Mouse (Mus musculus) hindbrain, postnatal 0 days (tissue): ENCODE results near the gene Olfr670. TPM values are rescaled to one million over a fixed set of nuclear protein-coding genes. Genes with fewer than 3 reads are reported as not detected.
"Not testable (repeated sequence)": the region's sequence is repeated elsewhere in the genome, so short reads cannot be mapped to it uniquely, and the experiment has no call there.

Source experiments
- ATAC-seq: fragments of 200-750 bp; cut with Nextera tagmentation; 2 replicates; pipeline ENCODE4 v1.8.0; 2017; ENCODE audit warnings: mild to moderate bottlenecking, moderate TSS enrichment, moderate library complexity
- DNase-seq: peaks from one replicate; pipeline ENCODE4 v3.0.0-alpha.2; 2015; ENCODE audit warnings: low spot score
- H3K27ac ChIP-seq: fragments of 300-500 bp; sonication (generic); 2 replicates; pipeline ENCODE4 v1.5.1; 2014; ENCODE audit warnings: mild to moderate bottlenecking
- H3K27me3 ChIP-seq: fragments of 300-500 bp; sonication (generic); 2 replicates; pipeline ENCODE4 v1.6.1; 2014; ENCODE audit warnings: low read length, mixed read lengths; ENCODE audit not compliant: insufficient read depth
- H3K36me3 ChIP-seq: fragments of 300-500 bp; sonication (generic); 2 replicates; pipeline ENCODE4 v1.6.1; 2014; ENCODE audit warnings: low read length, mixed read lengths; ENCODE audit not compliant: insufficient read depth
- H3K4me1 ChIP-seq: fragments of 300-500 bp; sonication (generic); 2 replicates; pipeline ENCODE4 v1.6.1; 2014; ENCODE audit warnings: antibody characterized with exemption, low read length, mixed read lengths; ENCODE audit not compliant: insufficient read depth
- H3K4me2 ChIP-seq: fragments of 300-500 bp; sonication (generic); 2 replicates; pipeline ENCODE4 v1.6.1; 2014; ENCODE audit warnings: low read depth, mild to moderate bottlenecking, low read length, moderate library complexity, mixed read lengths
- H3K4me3 ChIP-seq: fragments of 300-500 bp; sonication (generic); 2 replicates; pipeline ENCODE4 v1.5.1; 2014; ENCODE audit warnings: low read length
- H3K9ac ChIP-seq: fragments of 300-500 bp; sonication (generic); replicated peaks from 2 replicates; pipeline ENCODE4 v1.6.1; 2014; ENCODE audit warnings: mild to moderate bottlenecking, low read length, moderate library complexity, mixed read lengths
- H3K9me3 ChIP-seq: fragments of 300-500 bp; sonication (generic); 2 replicates; pipeline ENCODE4 v1.6.1; 2016; ENCODE audit warnings: low read length, mixed read lengths
- CTCF ChIP-seq: IDR thresholded peaks from 2 replicates; pipeline ENCODE4 v1.5.1; 2016; ENCODE audit warnings: antibody characterized with exemption, control low read depth, low read depth
- WGBS: fragments of 180-500 bp; shearing (Covaris S2); extraction: QIAGEN DNeasy Blood & Tissue Kit; methylation state at CpG from one replicate; pipeline ENCODE4 v1.1.7; 2014; 5-methylcytosine and 5-hydroxymethylcytosine counted together
- polyA plus RNA-seq: library from polyadenylated mRNA; unstranded; fragments of >200 nt; fragmentation: Nextera tagmentation; extraction: Ambion mirVana; gene quantifications from 2 replicates; pipeline ENCODE4 v1.2.1, GENCODE M21; 2015
- total RNA-seq: library from RNA; depleted of rRNA; stranded (reverse); fragments of >200 nt; gene quantifications from 2 replicates; pipeline ENCODE4 v1.2.3, GENCODE M21; 2014; rRNA removed

Gene Olfr670
- not detected in 2 replicates for total RNA-seq
- not detected in 2 replicates for polyA plus RNA-seq

GRCm38 (mm10) chr7:104962520-104962919 is at the start of gene Olfr670:
Gene Olfr670 (minus strand): TSS chr7:104962620.
- ATAC-seq = no peak
- TF ChIP-seq CTCF = no peak
- DNase-seq = no peak
- Histone ChIP-seq H3K4me1 (no peaks in the 10 kb centered on the region), H3K27ac (no peak within 1 kb of the TSS), H3K36me3 (no peaks in the 10 kb centered on the region), H3K4me3 (no peak within 1 kb of the TSS), H3K9me3 (no peaks in the 10 kb centered on the region), H3K9ac (no peak within 1 kb of the TSS), H3K4me2 (no peak within 1 kb of the TSS), H3K27me3 (no peaks in the 10 kb centered on the region)
- 61% methylated on average over 1 of the region's 1 CpGs for WGBS

- Histone ChIP-seq H3K4me2 (no peak within 1 kb of the TSS), H3K36me3 (no peaks in the 10 kb centered on the region), H3K4me3 (no peak within 1 kb of the TSS), H3K27me3 (no peaks in the 10 kb centered on the region), H3K9ac (no peak within 1 kb of the TSS), H3K27ac (no peak within 1 kb of the TSS), H3K9me3 (no peaks in the 10 kb centered on the region), H3K4me1 (no peaks in the 10 kb centered on the region)
- no peak for TF ChIP-seq CTCF
- DNase-seq (no peak), ATAC-seq (no peak)
Observed at GRCm38 (mm10) chr7:105001929-105002328, 39.5 kb upstream of the Olfr670 start, which contains the start of gene Olfr672. Gene Olfr672 (minus strand): TSS chr7:105002029.

- 76% methylated on average over 1 of the region's 1 CpGs for WGBS
- H3K4me3 ChIP-seq = no peak within 1 kb of the TSS
- no peak for ATAC-seq
Observed at GRCm38 (mm10) chr7:104979026-104979425, 16.6 kb upstream of the Olfr670 start, which contains the start of gene Olfr671. Gene Olfr671 (minus strand): TSS chr7:104979126.

GRCm38 (mm10) chr7:104972507-104972906 is 10.1 kb upstream of the Olfr670 start:
- H3K4me1 ChIP-seq, H3K27ac ChIP-seq, H3K36me3 ChIP-seq, H3K4me3 ChIP-seq, ATAC-seq, H3K9ac ChIP-seq, H3K9me3 ChIP-seq, H3K27me3 ChIP-seq, H3K4me2 ChIP-seq: not testable (repeated sequence)
- peak; percentile 11 for DNase-seq
- peak; percentile 21; the same call in 1 of the 2 replicates for TF ChIP-seq CTCF
- 69% methylated on average over 2 of the region's 2 CpGs for WGBS

More at GRCm38 (mm10) chr7:104979026-104979425, 16.6 kb upstream of the Olfr670 start, which contains the start of gene Olfr671:
- no peaks in the 10 kb centered on the region for H3K27me3 ChIP-seq
- TF ChIP-seq CTCF = no peak
- no peaks in the 10 kb centered on the region for H3K9me3 ChIP-seq
- no peak within 1 kb of the TSS for H3K4me2 ChIP-seq
- no peak within 1 kb of the TSS for H3K9ac ChIP-seq
- no peaks in the 10 kb centered on the region for H3K36me3 ChIP-seq
- DNase-seq = no peak
- no peak within 1 kb of the TSS for H3K27ac ChIP-seq
- H3K4me1 ChIP-seq = no peaks in the 10 kb centered on the region

GRCm38 (mm10) chr7:104950234-104950633 is 12.2 kb downstream of the Olfr670 start:
- WGBS = 94% methylated on average over 16 of the region's 16 CpGs
- not testable (repeated sequence) for H3K36me3 ChIP-seq, H3K4me3 ChIP-seq, H3K4me1 ChIP-seq, H3K9ac ChIP-seq, H3K27ac ChIP-seq, ATAC-seq, H3K4me2 ChIP-seq, DNase-seq, H3K27me3 ChIP-seq, H3K9me3 ChIP-seq

GRCm38 (mm10) chr7:104933940-104934339 is 28.5 kb downstream of the Olfr670 start, which contains the start of gene Olfr669:
Gene Olfr669 (plus strand): TSS chr7:104934240.
- ATAC-seq (no peak), DNase-seq (no peak)
- TF ChIP-seq CTCF = no peak
- no peak within 1 kb of the TSS for H3K4me2 ChIP-seq
- no peaks in the 10 kb centered on the region for H3K27me3 ChIP-seq
- WGBS = 89% methylated on average over 1 of the region's 1 CpGs
- no peaks in the 10 kb centered on the region for H3K36me3 ChIP-seq
- no peak within 1 kb of the TSS for H3K4me3 ChIP-seq
- no peak within 1 kb of the TSS for H3K9ac ChIP-seq
- no peak within 1 kb of the TSS for H3K27ac ChIP-seq
- no peaks in the 10 kb centered on the region for H3K9me3 ChIP-seq
- no peaks in the 10 kb centered on the region for H3K4me1 ChIP-seq

GRCm38 (mm10) chr7:104927957-104928356 is 34.5 kb downstream of the Olfr670 start, which contains the start of gene Olfr668:
Gene Olfr668 (minus strand): TSS chr7:104928057.
- no peak for DNase-seq
- Histone ChIP-seq H3K4me2 (no peak within 1 kb of the TSS), H3K9ac (no peak within 1 kb of the TSS), H3K4me3 (no peak within 1 kb of the TSS), H3K9me3 (no peaks in the 10 kb centered on the region), H3K27me3 (no peaks in the 10 kb centered on the region), H3K36me3 (no peaks in the 10 kb centered on the region), H3K27ac (no peak within 1 kb of the TSS), H3K4me1 (no peaks in the 10 kb centered on the region)
- 81% methylated on average over 1 of the region's 1 CpGs for WGBS
- no peak for ATAC-seq
- no peak for TF ChIP-seq CTCF
